Mouse (Mus musculus): ENCODE results near the gene Notum.
A peak's percentile ranks its signal among the peaks of the same experiment; 100 is the strongest.

The Notum gene

GRCm38 (mm10) chr11:120632559-120633519 lies 28.1 kb downstream of the Notum start:
- DNase-seq, result peak; percentile 65 to 66

DNA sequence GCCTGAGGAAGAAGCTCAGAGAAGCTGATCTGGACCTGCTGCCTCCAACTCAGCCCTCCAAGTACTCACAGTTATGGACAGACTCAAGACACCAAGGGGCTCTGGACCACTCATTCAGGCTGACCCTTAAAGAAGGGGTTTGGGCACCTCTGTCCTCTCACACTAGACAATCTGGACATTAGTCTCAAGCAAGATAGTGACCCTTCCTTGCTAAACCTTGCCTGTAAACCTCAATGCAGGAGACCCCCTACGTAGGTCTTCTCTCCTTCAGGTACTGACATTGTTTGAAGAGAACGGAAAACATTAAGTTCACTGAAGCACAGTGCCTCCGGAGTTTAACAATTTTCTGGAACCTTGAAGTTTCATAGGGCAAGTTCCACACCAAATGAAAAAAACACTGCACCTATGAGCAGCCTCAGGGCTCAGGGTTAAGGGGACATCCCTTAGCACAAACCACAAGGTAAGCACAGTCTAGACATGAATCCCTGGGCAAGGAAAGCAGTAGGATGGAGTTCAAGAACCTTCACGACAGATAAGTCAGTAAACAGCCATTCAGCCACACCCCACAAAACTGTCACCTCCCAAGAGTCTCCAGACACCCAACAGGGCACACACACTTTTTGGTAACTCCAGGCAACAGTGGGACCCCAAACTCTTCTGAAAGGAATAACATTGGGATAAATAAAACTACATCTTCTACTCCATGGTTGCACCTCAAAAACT lies 29.1 kb downstream of the Notum start:
- no peak for DNase-seq

GRCm38 (mm10) chr11:120630881-120631725 lies 29.9 kb downstream of the Notum start:
- DNase-seq, result no peak

- no peak for DNase-seq
Measured at GRCm38 (mm10) chr11:120630401-120630871, 30.5 kb downstream of the Notum start.

DNA sequence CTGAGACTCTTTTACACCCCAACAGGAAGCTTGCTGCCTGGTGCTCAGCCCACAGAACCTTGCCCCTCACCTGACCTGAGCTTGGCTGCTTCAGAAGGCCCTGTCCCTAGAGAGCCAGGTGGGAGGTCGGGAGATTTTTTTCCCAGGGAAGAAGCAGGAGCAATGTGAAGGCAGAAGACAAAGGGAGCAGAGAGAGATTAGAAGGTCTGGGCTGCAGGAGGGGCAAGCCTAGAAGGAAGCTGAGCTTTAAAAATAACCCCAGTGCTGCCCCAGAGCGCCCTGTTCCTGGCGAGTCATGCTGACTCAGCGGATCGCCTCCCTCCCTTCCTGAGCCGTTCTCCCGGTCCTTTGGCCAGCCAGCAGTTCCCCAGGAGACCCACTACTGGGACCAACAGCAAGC lies 31.1 kb downstream of the Notum start:
- peak in 1 of 2 experiments; percentile 29 for DNase-seq

DNA sequence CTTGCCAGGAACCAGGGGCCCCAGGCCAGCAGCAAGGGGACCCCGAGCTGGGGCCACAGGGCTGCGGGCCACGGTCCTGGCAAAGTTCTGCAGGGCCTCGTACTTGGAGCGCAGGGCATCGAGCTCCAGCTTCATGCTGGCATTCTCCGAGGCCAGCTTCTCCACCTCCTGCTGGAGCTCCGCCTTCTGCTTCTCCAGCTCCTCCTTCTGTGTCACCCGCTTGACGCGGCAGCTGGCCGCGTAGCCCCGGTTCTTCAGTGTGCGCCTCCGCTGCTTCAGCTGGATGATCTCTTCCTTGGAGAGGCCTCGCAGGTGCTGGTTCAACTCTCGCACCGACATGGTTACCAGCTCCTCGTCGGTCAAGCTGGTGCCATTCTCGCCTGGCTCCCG lies 31.6 kb downstream of the Notum start:
- DNase-seq, result peak; percentile 50 to 51

DNA sequence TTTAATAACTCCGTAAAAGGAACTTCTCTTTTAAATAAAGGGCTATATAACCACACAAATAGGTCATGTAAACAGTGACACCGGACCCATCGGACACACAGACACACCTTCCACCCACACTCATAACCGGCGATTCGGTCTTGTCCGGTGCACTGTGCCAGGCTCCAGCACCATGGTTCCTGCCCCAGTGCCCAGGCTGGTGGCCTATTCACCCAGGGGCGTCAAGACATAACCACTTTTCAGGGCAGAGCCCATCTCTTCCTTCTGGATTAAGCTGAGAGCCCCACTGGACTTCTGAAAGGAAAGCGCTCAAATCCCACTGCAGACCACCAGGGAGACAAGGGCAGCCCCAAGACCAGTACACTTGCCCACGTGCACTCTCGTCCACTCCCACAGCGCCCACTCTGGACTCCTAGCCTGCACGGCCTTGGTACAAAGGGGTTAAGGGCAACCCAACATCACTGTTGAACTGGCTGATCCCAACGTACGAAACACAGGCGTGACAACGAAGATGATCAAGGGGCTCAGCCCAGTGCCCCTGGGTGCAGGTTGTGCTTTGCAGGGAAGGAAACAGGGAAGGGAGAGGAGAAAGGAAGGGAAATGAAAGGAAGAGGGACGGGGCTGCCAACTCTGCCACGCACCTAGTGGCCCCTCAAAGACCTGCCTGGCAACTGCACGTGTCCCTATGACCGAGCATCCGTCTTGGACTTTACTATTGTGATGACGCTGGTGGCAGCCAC lies 32.2 kb downstream of the Notum start:
- DNase-seq, result no peak

GRCm38 (mm10) chr11:120627468-120628300 lies 33.3 kb downstream of the Notum start:
- DNase-seq, result peak; percentile 80 to 84

- DNase-seq, result no peak
Measured at GRCm38 (mm10) chr11:120626785-120627467, 34.0 kb downstream of the Notum start.

GRCm38 (mm10) chr11:120625152-120625775 lies 35.7 kb downstream of the Notum start, which contains the start of gene Sirt7:
TSS of gene Sirt7 (minus strand) at chr11:120625240.
- DNase-seq, result no peak

GRCm38 (mm10) chr11:120624680-120625111 lies 36.3 kb downstream of the Notum start:
- peak; percentile 84 to 86 for DNase-seq

DNA sequence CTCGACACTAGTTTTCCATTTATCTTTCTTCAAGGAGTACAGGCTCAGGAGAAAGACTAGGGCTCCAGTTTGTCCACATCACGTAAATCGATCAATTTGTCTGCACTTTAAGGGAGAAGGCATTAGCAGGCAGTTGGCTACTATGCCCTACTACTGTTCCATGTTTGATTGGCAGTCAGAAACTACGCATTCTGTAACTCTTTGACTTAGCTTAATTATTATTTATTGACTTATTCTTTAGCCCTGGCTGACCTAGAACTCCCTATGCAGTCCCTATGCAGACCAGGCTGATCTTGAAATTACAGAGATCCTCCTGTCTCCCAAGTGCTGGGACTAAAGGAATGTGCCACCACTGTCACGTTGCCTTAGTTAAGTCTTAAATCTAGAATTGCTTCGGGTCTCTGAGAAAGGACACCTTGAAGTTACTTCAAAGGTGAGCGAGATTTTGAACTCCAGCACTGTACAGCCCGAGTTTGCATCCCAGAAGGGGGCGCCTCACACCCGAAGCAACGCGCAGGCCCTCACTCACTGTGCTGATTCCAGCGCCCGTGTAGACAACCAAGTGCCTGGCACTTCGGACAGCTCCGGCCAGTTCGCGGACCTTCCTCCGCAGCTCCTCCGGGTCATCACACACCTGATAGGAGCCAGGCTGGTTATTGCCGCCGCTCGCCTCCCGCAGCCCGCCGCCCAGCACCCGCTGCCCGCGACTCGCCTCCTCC lies 36.9 kb downstream of the Notum start:
- peak; percentile 80 to 82 for DNase-seq

DNA sequence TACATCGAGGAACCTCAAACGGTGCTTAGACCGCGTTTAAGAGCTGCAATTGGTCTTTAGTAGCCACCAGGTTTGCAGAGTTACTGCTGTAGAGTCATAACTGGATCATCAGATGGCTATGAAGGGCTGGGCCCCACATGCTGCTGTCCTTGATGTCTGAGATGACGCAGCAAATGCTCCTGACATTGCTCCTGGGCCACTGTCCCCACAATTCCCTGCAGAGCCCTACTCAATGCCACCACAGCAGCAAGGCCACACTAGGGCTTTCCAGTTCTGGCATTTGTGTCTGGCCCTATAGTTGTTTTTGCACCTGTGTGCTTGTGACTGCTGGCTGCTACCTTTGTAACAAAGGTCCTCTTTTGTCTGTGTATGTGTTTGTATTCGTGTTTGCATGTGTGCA lies 38.2 kb downstream of the Notum start:
- DNase-seq, result no peak

DNA sequence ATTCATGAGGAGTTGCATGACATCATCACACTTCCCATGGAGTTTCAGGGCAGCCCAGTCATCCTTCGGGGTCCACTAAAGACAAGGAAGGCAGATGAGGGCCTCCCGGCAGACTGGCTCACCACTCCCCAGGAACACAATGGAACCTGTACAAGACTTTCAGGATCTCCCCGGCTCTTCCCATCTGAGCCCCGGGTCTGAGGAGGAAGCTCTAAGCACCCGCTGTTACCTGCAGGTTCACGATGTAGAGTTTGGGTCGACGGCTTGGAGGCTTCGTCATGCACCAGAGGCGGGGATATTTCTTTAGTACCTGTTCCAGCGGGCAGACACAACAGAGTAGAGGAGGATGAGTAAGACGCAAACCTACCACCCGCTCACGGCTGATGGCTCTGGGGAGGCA lies 40.8 kb downstream of the Notum start:
- DNase-seq, result no peak

GRCm38 (mm10) chr11:120618619-120619535 lies 42.1 kb downstream of the Notum start:
- no peak for DNase-seq

DNA sequence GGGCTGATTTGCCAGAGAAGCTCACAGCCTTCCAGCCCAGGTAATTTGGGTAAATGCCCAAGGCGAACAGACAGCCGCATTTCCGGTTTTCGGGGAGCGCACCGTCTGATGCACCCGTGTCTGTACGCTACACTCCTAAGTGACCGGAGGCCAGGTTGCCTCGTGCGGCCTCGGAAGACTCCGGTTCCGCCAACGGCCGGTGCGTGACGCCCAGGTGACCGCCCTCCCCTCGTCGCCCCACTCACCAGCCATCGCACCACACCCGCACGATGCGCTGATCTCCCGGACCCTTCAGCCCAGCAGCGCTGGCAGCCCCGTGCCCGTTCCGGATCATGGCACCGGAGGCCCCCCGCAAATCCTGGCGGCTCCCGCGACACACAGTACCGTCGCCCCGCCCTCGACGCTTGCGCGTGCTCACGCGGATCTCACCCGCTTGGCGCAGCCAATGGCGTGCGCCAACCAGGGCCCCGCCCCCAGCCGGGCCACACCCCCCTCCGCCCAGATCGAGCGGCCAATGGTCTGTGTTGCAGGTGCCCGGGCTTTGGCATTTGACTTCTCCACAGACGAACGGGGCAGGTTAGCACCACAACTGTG lies 43.4 kb downstream of the Notum start, which contains the start of gene Pcyt2:
Gene Pcyt2 (minus strand): TSS at position 418 of the 594 bp plus-strand sequence.
- peak; percentile 97 for DNase-seq

- no peak for DNase-seq
Measured at GRCm38 (mm10) chr11:120616617-120617294, 44.2 kb downstream of the Notum start.
